Mouse (Mus musculus): ENCODE data around the gene Dnajb1. TPM values are rescaled to one million over a fixed set of nuclear protein-coding genes. Genes with fewer than 3 reads are reported as not detected.

Dnajb1 gene
- polyA plus RNA-seq, 1 experiment from 2014 or later, result 51.5 TPM

GRCm38 (mm10) chr8:83613695-83614094, 5.7 kb downstream of the Dnajb1 start:
- Histone ChIP-seq H3K27me3 (ENCODE audit: control insufficient read depth, insufficient read depth, low read length) (no peaks in the 10 kb centered on the region), H3K4me2 (no peak overlapping the region), H3K9me3 (replicated peaks; ENCODE audit: control insufficient read depth, low read length) (no peaks in the 10 kb centered on the region), H3K9ac (ENCODE audit: low read depth, low read length) (no peak overlapping the region), H3K36me3 (ENCODE audit: control insufficient read depth, insufficient read depth, low read length) (peaks cover 26% of the 10 kb centered on the region), H3K27ac (ENCODE audit: low read depth, low read length) (no peak overlapping the region), H3K4me3 (ENCODE audit: low read depth, low read length) (no peak overlapping the region), H3K4me1 (ENCODE audit: control insufficient read depth, insufficient read depth, low read length) (peaks cover 13% of the 10 kb centered on the region)
- WGBS (ENCODE audit: insufficient replicate concordance), result 98% methylated on average over 4 of the region's 4 CpGs
- no peak for ATAC-seq (replicated peaks; ENCODE audit: insufficient number of reproducible peaks, low FRiP score, low TSS enrichment)

GRCm38 (mm10) chr8:83616625-83617024, 8.6 kb downstream of the Dnajb1 start:
- H3K9me3 ChIP-seq (replicated peaks; ENCODE audit: control insufficient read depth, low read length), result no peaks in the 10 kb centered on the region
- no peak overlapping the region for H3K9ac ChIP-seq (ENCODE audit: low read depth, low read length)
- no peak for ATAC-seq (replicated peaks; ENCODE audit: insufficient number of reproducible peaks, low FRiP score, low TSS enrichment)
- no peak overlapping the region for H3K27ac ChIP-seq (ENCODE audit: low read depth, low read length)
- H3K27me3 ChIP-seq (ENCODE audit: control insufficient read depth, insufficient read depth, low read length), result no peaks in the 10 kb centered on the region
- peaks cover 16% of the 10 kb centered on the region for H3K36me3 ChIP-seq (ENCODE audit: control insufficient read depth, insufficient read depth, low read length)
- H3K4me1 ChIP-seq (ENCODE audit: control insufficient read depth, insufficient read depth, low read length), result no peaks in the 10 kb centered on the region
- H3K4me2 ChIP-seq, result no peak overlapping the region
- no peak overlapping the region for H3K4me3 ChIP-seq (ENCODE audit: low read depth, low read length)

- Histone ChIP-seq H3K27ac (ENCODE audit: low read depth, low read length) (no peak overlapping the region), H3K36me3 (ENCODE audit: control insufficient read depth, insufficient read depth, low read length) (peaks cover 14% of the 10 kb centered on the region), H3K4me1 (ENCODE audit: control insufficient read depth, insufficient read depth, low read length) (no peaks in the 10 kb centered on the region), H3K9me3 (replicated peaks; ENCODE audit: control insufficient read depth, low read length) (no peaks in the 10 kb centered on the region), H3K4me3 (ENCODE audit: low read depth, low read length) (no peak overlapping the region), H3K27me3 (ENCODE audit: control insufficient read depth, insufficient read depth, low read length) (no peaks in the 10 kb centered on the region), H3K4me2 (no peak overlapping the region), H3K9ac (ENCODE audit: low read depth, low read length) (no peak overlapping the region)
- WGBS (ENCODE audit: insufficient replicate concordance), result 81% methylated on average over 2 of the region's 2 CpGs
- ATAC-seq (replicated peaks; ENCODE audit: insufficient number of reproducible peaks, low FRiP score, low TSS enrichment), result no peak
These were observed 9.1 kb downstream of the Dnajb1 start for GRCm38 (mm10) chr8:83617111-83617510.

GRCm38 (mm10) chr8:83618566-83618965, 10.6 kb downstream of the Dnajb1 start:
- H3K27ac ChIP-seq (ENCODE audit: low read depth, low read length), result no peak overlapping the region
- H3K36me3 ChIP-seq (ENCODE audit: control insufficient read depth, insufficient read depth, low read length), result peaks cover 3% of the 10 kb centered on the region; the same call in 1 of the 2 replicates
- H3K4me3 ChIP-seq (ENCODE audit: low read depth, low read length), result no peak overlapping the region
- H3K27me3 ChIP-seq (ENCODE audit: control insufficient read depth, insufficient read depth, low read length), result no peaks in the 10 kb centered on the region
- H3K9me3 ChIP-seq (replicated peaks; ENCODE audit: control insufficient read depth, low read length), result no peaks in the 10 kb centered on the region
- no peak overlapping the region for H3K9ac ChIP-seq (ENCODE audit: low read depth, low read length)
- 90% methylated on average over 2 of the region's 2 CpGs for WGBS (ENCODE audit: insufficient replicate concordance)
- ATAC-seq (replicated peaks; ENCODE audit: insufficient number of reproducible peaks, low FRiP score, low TSS enrichment), result no peak
- H3K4me1 ChIP-seq (ENCODE audit: control insufficient read depth, insufficient read depth, low read length), result peaks cover 3% of the 10 kb centered on the region; the same call in 1 of the 2 replicates
- no peak overlapping the region for H3K4me2 ChIP-seq

- Histone ChIP-seq H3K4me2 (no peak overlapping the region), H3K27ac (ENCODE audit: low read depth, low read length) (no peak overlapping the region), H3K4me1 (ENCODE audit: control insufficient read depth, insufficient read depth, low read length) (peaks cover 3% of the 10 kb centered on the region; the same call in 1 of the 2 replicates), H3K9me3 (replicated peaks; ENCODE audit: control insufficient read depth, low read length) (no peaks in the 10 kb centered on the region), H3K4me3 (ENCODE audit: low read depth, low read length) (no peak overlapping the region), H3K36me3 (ENCODE audit: control insufficient read depth, insufficient read depth, low read length) (no peaks in the 10 kb centered on the region), H3K9ac (ENCODE audit: low read depth, low read length) (no peak overlapping the region), H3K27me3 (ENCODE audit: control insufficient read depth, insufficient read depth, low read length) (no peaks in the 10 kb centered on the region)
- no peak for ATAC-seq (replicated peaks; ENCODE audit: insufficient number of reproducible peaks, low FRiP score, low TSS enrichment)
- WGBS (ENCODE audit: insufficient replicate concordance), result 82% methylated on average over 9 of the region's 9 CpGs
These were observed 11.7 kb downstream of the Dnajb1 start for GRCm38 (mm10) chr8:83619568-83620285.

- H3K4me3 ChIP-seq (ENCODE audit: low read depth, low read length), result peak overlapping the region; percentile 32
- ATAC-seq (replicated peaks; ENCODE audit: insufficient number of reproducible peaks, low FRiP score, low TSS enrichment), result no peak
- peak overlapping the region; percentile 67 for H3K9ac ChIP-seq (ENCODE audit: low read depth, low read length)
- H3K4me2 ChIP-seq, result peak overlapping the region; percentile 77
- no peaks in the 10 kb centered on the region for H3K27me3 ChIP-seq (ENCODE audit: control insufficient read depth, insufficient read depth, low read length)
- H3K36me3 ChIP-seq (ENCODE audit: control insufficient read depth, insufficient read depth, low read length), result no peaks in the 10 kb centered on the region
- no peaks in the 10 kb centered on the region for H3K9me3 ChIP-seq (replicated peaks; ENCODE audit: control insufficient read depth, low read length)
- H3K27ac ChIP-seq (ENCODE audit: low read depth, low read length), result no peak overlapping the region
- WGBS (ENCODE audit: insufficient replicate concordance), result 51% methylated on average over 15 of the region's 15 CpGs
- peaks cover 3% of the 10 kb centered on the region; the same call in 1 of the 2 replicates for H3K4me1 ChIP-seq (ENCODE audit: control insufficient read depth, insufficient read depth, low read length)
These were observed 13.8 kb downstream of the Dnajb1 start for GRCm38 (mm10) chr8:83621691-83622388.

GRCm38 (mm10) chr8:83622389-83622989, 14.5 kb downstream of the Dnajb1 start:
- Histone ChIP-seq H3K9me3 (replicated peaks; ENCODE audit: control insufficient read depth, low read length) (no peaks in the 10 kb centered on the region), H3K4me2 (peak overlapping the region; percentile 77), H3K27ac (ENCODE audit: low read depth, low read length) (no peak overlapping the region), H3K36me3 (ENCODE audit: control insufficient read depth, insufficient read depth, low read length) (no peaks in the 10 kb centered on the region), H3K27me3 (ENCODE audit: control insufficient read depth, insufficient read depth, low read length) (no peaks in the 10 kb centered on the region), H3K9ac (ENCODE audit: low read depth, low read length) (peak overlapping the region; percentile 67), H3K4me3 (ENCODE audit: low read depth, low read length) (peak overlapping the region; percentile 32), H3K4me1 (ENCODE audit: control insufficient read depth, insufficient read depth, low read length) (peaks cover 3% of the 10 kb centered on the region; the same call in 1 of the 2 replicates)
- peak; percentile 62 for ATAC-seq (replicated peaks; ENCODE audit: insufficient number of reproducible peaks, low FRiP score, low TSS enrichment)
- WGBS (ENCODE audit: insufficient replicate concordance), result 7% methylated on average over 23 of the region's 23 CpGs

GRCm38 (mm10) chr8:83623549-83623948, 15.6 kb downstream of the Dnajb1 start:
- H3K36me3 ChIP-seq (ENCODE audit: control insufficient read depth, insufficient read depth, low read length), result no peaks in the 10 kb centered on the region
- H3K4me2 ChIP-seq, result no peak overlapping the region
- WGBS (ENCODE audit: insufficient replicate concordance), result 59% methylated on average over 7 of the region's 7 CpGs
- no peak overlapping the region for H3K9ac ChIP-seq (ENCODE audit: low read depth, low read length)
- no peak overlapping the region for H3K27ac ChIP-seq (ENCODE audit: low read depth, low read length)
- H3K27me3 ChIP-seq (ENCODE audit: control insufficient read depth, insufficient read depth, low read length), result no peaks in the 10 kb centered on the region
- no peaks in the 10 kb centered on the region for H3K9me3 ChIP-seq (replicated peaks; ENCODE audit: control insufficient read depth, low read length)
- ATAC-seq (replicated peaks; ENCODE audit: insufficient number of reproducible peaks, low FRiP score, low TSS enrichment), result no peak
- peaks cover 3% of the 10 kb centered on the region; the same call in 1 of the 2 replicates for H3K4me1 ChIP-seq (ENCODE audit: control insufficient read depth, insufficient read depth, low read length)
- H3K4me3 ChIP-seq (ENCODE audit: low read depth, low read length), result no peak overlapping the region

All from heart, embryonic 11.5 days (tissue).